Mouse (Mus musculus) brain, embryonic 14.5 days (tissue): ENCODE measurements at regions not wholly inside any gene's neighbourhood (a gene's known extent, or its start where the extent isn't known, plus 50 kb on each side); places are given as distances from the start of the nearest gene placed in this dataset.
A peak's percentile ranks its signal among the peaks of the same experiment; 100 is the strongest.

Experiments
- DNase-seq: peaks from one replicate; pipeline ENCODE4 v3.0.0-alpha.2; 2011; ENCODE audit warnings: low read depth
- CTCF ChIP-seq: fragments of 200-500 bp; IDR thresholded peaks from 2 replicates; pipeline ENCODE4 v1.5.1; 2012; ENCODE audit warnings: inconsistent platforms, mild to moderate bottlenecking, moderate library complexity, borderline replicate concordance; ENCODE audit not compliant: insufficient read depth, insufficient read length; ENCODE audit errors: extremely low read depth
- POLR2A ChIP-seq: fragments of 200-500 bp; IDR thresholded peaks from 2 replicates; pipeline ENCODE4 v1.6.1; 2012; ENCODE audit warnings: mild to moderate bottlenecking, inconsistent platforms, borderline replicate concordance; ENCODE audit not compliant: poor library complexity, insufficient read depth, insufficient read length, severe bottlenecking; ENCODE audit errors: extremely low read depth

DNA sequence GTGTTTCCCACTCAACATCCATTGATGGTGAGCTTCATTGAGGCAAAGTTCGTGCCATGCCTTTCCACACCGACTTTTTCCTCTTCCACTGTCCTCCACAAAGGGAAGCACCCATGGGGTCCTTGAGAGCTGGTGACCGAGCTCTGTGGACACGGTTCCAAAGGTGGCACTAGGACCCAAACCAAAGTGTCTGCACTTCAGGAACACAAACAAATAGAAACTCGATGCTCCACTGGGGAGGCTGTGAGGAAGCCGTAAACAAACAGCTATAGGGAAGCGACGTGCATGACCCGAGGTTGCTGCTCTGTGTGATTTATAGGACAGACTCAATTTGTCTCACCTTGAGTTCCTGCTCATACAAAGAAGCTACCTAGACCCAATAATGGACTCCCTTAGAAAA, 257.5 kb downstream of the Ankrd50 start:
- TF ChIP-seq CTCF (no peak), POLR2A (no peak)
- DNase-seq = no peak

DNA sequence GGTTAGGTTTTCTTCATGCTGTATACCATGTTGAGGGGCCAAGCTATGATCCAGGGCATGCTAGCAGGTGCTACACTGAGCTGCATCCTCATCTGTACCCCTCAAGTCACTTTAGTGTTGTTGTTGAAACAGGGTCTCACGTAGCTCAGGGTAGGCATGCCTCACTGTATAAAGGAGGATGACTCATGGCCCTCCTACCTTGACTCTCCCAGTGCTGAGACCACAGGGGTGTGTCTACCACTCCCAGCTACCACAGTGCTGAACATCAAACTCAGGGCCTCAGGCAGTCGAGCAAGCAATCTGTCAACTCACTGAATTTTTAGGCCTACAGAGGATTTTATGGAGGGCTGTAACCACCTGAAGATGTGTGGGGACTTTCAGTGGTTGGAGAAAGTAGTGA, 258.5 kb downstream of the Ankrd50 start:
- TF ChIP-seq POLR2A = no peak
- no peak for TF ChIP-seq CTCF
- no peak for DNase-seq

GRCm38 (mm10) chr3:38221834-38222215, 262.8 kb downstream of the Ankrd50 start:
- TF ChIP-seq POLR2A = no peak
- no peak for TF ChIP-seq CTCF
- no peak for DNase-seq

DNA sequence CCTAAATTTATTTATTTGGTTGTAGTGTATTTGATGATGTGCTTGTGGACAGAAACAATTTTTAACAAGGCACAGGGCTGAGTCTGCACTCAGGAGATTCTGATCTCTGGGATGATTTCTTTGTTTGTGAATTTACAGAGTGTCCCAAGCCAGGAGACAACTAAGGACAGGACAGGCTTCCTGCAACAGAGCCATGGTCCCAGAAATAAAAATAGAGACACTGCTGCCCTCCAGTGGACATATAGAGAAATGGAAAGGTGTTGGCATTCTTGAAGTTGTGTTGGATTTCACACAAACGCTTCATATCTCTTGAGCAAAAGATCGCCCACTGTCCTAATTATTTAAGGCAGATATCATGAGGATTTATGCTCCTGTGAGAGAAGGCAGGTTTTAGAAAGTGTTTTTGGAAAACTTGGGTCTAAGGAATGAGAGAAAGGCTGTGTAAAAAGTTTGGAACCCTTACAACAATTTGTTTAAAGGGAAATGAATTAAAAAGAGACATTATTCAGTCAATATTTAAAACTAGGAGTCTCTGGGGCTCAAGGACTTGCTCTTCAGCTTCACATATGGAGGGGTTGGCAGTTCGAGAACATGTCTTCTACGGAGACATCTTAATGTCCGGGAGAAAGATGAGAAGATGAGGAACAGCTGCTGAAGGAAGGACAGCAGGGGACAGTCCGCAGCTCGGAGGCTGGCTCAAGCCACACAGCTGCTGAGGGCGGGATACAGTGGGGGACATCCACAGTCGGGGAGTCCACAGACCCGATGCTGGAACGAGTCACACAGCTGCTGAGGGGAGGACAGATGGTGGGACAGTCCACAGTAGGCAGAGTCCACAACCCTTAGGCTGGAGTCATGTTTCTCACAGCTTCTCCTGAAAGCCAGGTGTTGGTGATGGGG, 263.5 kb downstream of the Ankrd50 start:
- no peak for TF ChIP-seq POLR2A
- TF ChIP-seq CTCF = peak; percentile 70; the same call in 1 of the 2 replicates
- DNase-seq = peak; percentile 79

DNA sequence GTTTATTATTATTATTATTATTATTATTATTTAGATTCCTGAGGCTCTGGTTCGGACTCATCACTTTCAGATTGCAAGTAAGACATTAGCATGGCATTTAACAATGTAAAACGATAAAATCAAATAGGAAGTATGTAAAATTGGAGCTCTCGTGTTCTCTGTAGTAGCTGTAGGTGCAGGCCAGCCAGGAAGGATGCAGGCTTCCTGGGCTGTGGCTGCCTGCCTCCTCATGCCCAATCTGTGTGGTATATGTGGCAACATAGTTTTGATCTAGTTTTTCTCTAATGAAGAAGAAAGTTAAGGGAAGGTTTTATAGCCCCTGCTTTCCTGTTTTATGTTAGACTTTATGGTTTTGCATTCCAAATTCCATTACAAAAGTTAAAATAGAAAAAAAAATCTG, 275.6 kb downstream of the Ankrd50 start:
- TF ChIP-seq POLR2A (no peak), CTCF (no peak)
- no peak for DNase-seq

DNA sequence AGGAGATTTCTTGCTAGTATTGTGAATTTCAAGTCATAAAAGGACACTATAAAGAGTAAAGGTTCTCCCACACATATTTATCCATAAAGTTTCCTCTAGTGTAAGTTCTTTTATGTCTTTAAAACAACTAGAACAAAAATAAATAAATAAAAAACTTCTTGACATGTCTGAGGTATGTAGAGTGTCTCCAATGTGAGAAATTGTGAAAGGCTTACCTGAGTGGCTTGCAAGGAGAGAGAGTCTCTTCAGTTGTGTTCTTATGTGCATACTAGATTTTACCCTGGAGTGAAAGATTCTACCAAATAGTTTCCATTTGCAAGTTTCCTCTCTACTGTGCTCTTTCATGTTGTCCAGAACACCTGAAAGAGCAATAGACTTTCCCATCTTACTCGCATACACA, 276.8 kb downstream of the Ankrd50 start:
- DNase-seq = no peak
- no peak for TF ChIP-seq CTCF
- TF ChIP-seq POLR2A = no peak

DNA sequence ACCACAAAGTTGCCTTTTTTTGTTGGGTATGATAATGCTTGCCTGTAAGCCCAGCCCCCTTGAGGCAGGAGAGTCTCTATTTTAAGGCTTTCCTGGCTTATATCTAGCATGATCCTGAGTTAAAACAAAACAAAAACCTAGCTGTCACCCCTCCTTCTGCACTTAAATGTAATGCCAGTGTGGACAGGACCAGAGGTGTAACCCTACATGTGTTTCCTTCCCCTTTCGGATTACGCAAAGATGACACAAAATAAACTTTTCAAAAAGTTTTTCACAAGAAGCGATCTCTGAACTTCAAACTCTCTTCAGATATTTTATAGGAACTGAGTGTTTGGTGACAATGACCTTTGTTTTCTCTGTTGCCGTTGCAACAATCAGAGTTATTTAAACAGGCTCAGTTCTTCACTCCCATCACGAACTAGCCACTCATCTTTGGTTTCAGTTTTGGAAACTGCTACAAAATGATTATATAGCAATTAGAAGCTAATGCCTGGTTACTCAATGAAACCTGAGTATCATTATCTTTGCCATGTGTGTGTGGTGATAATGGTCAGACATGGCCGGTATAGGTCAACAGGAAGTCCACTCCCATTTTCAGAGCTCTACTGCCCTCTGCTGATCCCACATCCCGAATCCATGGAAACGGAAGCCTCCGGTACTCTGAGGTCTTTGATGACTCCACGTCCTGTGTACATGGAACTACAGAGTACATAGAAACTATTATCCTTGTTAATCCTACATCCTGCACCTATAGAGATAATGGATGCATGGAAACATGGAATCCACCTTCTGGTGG, 282.6 kb downstream of the Ankrd50 start:
- peak; percentile 56; the same call in 1 of the 2 replicates for TF ChIP-seq CTCF
- TF ChIP-seq POLR2A = no peak
- peak; percentile 56 for DNase-seq

- peak; percentile 11 for DNase-seq
- TF ChIP-seq POLR2A (no peak), CTCF (no peak)
Observed at GRCm38 (mm10) chr3:38194001-38194400, 290.6 kb downstream of the Ankrd50 start.

DNA sequence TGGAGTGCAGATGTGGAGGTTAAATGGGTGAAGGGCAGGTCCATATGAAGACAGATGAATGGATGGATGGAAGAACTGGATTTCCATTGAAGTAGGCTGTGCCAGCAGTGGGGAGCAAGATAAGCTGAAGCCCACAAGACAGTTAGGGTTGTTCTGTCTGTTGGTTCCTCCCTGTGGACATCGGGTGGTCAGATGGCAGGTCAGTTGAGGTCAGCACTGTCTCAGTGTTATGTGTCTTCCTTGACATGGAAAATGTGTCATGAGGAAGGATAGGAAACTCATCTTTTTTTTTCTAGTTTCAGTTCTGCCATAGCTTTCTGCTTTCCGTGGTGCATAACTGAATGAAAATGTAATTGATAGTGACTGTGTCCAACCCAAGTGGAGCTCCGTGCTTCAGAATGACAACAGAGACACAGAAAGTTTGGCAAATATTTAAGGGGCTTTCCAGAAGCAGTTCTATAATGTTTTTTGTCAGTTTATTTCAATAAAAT, 297.2 kb downstream of the Ankrd50 start:
- TF ChIP-seq POLR2A = no peak
- no peak for TF ChIP-seq CTCF
- DNase-seq = no peak

GRCm38 (mm10) chr3:38186503-38186902, 298.1 kb downstream of the Ankrd50 start:
- TF ChIP-seq POLR2A = no peak
- TF ChIP-seq CTCF = no peak
- no peak for DNase-seq

GRCm38 (mm10) chr3:38178295-38178694, 306.3 kb downstream of the Ankrd50 start:
- DNase-seq = no peak
- TF ChIP-seq POLR2A (no peak), CTCF (no peak)
